Mouse (Mus musculus) cerebellum, adult 2 months (tissue): Measurements from ENCODE around the gene Copz2.

Source experiments
- CTCF ChIP-seq: fragments of 200-500 bp; IDR thresholded peaks from 2 replicates; pipeline ENCODE4 v1.5.1; 2011; ENCODE audit warnings: low read depth, mild to moderate bottlenecking, control low read depth, low read length, moderate library complexity, borderline replicate concordance; ENCODE audit not compliant: insufficient read depth
- POLR2A ChIP-seq: fragments of 200-500 bp; IDR thresholded peaks from 2 replicates; pipeline ENCODE4 v1.6.1; 2011; ENCODE audit warnings: low read length, control low read depth, borderline replicate concordance; ENCODE audit not compliant: insufficient read depth

- TF ChIP-seq CTCF, result no peak
- no peak for TF ChIP-seq POLR2A
Measured at GRCm38 (mm10) chr11:96876300-96877040, 26.8 kb downstream of the Copz2 start.
